Mouse (Mus musculus) G1E (cell line): ENCODE measurements at regions not wholly inside any gene's neighbourhood (a gene's known extent, or its start where the extent isn't known, plus 50 kb on each side); places are given as distances from the start of the nearest gene placed in this dataset.

Experiments
- ATAC-seq: 2 replicates; pipeline ENCODE4 v1.8.0; 2016; ENCODE audit warnings: mild to moderate bottlenecking; ENCODE audit not compliant: insufficient number of reproducible peaks, poor library complexity, low FRiP score, severe bottlenecking; ENCODE audit errors: extremely low read depth
- DNase-seq: peaks from one replicate; pipeline ENCODE4 v3.0.0; 2012; ENCODE audit warnings: low spot score
- H3K27me3 ChIP-seq: 2 replicates; pipeline ENCODE4 v1.6.1; 2012; ENCODE audit warnings: mild to moderate bottlenecking, low read length, inconsistent platforms; ENCODE audit not compliant: insufficient read depth
- H3K36me3 ChIP-seq: replicated peaks from 2 replicates; pipeline ENCODE3; 2012; ENCODE audit warnings: mild to moderate bottlenecking, inconsistent platforms
- H3K4me1 ChIP-seq: 2 replicates; pipeline ENCODE4 v1.6.1; 2012; ENCODE audit warnings: low read depth, low read length, inconsistent platforms, mixed read lengths; ENCODE audit not compliant: insufficient read depth
- H3K4me3 ChIP-seq: 2 replicates; pipeline ENCODE4 v1.5.1; 2012; ENCODE audit warnings: low read depth, mild to moderate bottlenecking, inconsistent platforms, low read length, moderate library complexity, mixed read lengths
- H3K9me3 ChIP-seq: replicated peaks from 2 replicates; pipeline ENCODE4 v1.6.1; 2012; ENCODE audit warnings: inconsistent platforms
- CTCF ChIP-seq: IDR thresholded peaks from 2 replicates; pipeline ENCODE4 v1.5.1; 2012; ENCODE audit warnings: low read depth, low read length, inconsistent platforms, mixed read lengths
- GATA1 ChIP-seq: IDR thresholded peaks from 2 replicates; pipeline ENCODE4 v1.6.1; 2012; ENCODE audit warnings: borderline replicate concordance, low read length, inconsistent platforms, mixed read lengths
- GATA2 ChIP-seq: IDR thresholded peaks from 2 replicates; pipeline ENCODE4 v1.6.1; 2012; ENCODE audit warnings: low read depth, low read length, inconsistent platforms, borderline replicate concordance
- POLR2AphosphoS5 ChIP-seq: IDR thresholded peaks from 2 replicates; pipeline ENCODE4 v1.6.1; 2012; ENCODE audit warnings: low read depth, low read length, inconsistent platforms; ENCODE audit not compliant: insufficient replicate concordance
- TAL1 ChIP-seq: conservative IDR thresholded peaks from 2 replicates; pipeline ENCODE4 v1.6.1; 2012; ENCODE audit warnings: low read depth, low read length, inconsistent platforms, mixed read lengths

- Histone ChIP-seq H3K4me1 (peaks cover 20% of the 10 kb centered on the region), H3K9me3 (no peaks in the 10 kb centered on the region), H3K4me3 (no peak overlapping the region), H3K36me3 (no peaks in the 10 kb centered on the region), H3K27me3 (no peaks in the 10 kb centered on the region; the same call in 1 of the 2 replicates)
- DNase-seq, result no peak
- ATAC-seq, result no peak
- TF ChIP-seq GATA1 (no peak), TAL1 (no peak), POLR2AphosphoS5 (no peak), GATA2 (no peak), CTCF (no peak)
Measured at GRCm38 (mm10) chr2:19086621-19087020, 88.5 kb downstream of the 4930426L09Rik start.

GRCm38 (mm10) chr2:19099384-19099783 lies 99.7 kb upstream of the Armc3 start:
- Histone ChIP-seq H3K4me1 (peaks cover 10% of the 10 kb centered on the region; the same call in 1 of the 2 replicates), H3K36me3 (no peaks in the 10 kb centered on the region), H3K9me3 (no peaks in the 10 kb centered on the region), H3K4me3 (no peak overlapping the region), H3K27me3 (peaks cover 16% of the 10 kb centered on the region)
- DNase-seq (no peak), ATAC-seq (no peak)
- TF ChIP-seq POLR2AphosphoS5 (no peak), GATA1 (no peak), GATA2 (no peak), CTCF (no peak), TAL1 (no peak)

GRCm38 (mm10) chr2:19108753-19109152 lies 90.3 kb upstream of the Armc3 start:
- DNase-seq (no peak), ATAC-seq (no peak)
- no peaks in the 10 kb centered on the region for H3K4me1 ChIP-seq
- peaks cover 13% of the 10 kb centered on the region for H3K27me3 ChIP-seq
- TF ChIP-seq GATA1, result no peak
- no peaks in the 10 kb centered on the region for H3K9me3 ChIP-seq
- H3K4me3 ChIP-seq, result no peak overlapping the region
- H3K36me3 ChIP-seq, result no peaks in the 10 kb centered on the region

- Histone ChIP-seq H3K4me3 (no peak overlapping the region), H3K4me1 (no peaks in the 10 kb centered on the region), H3K27me3 (peaks cover 15% of the 10 kb centered on the region), H3K36me3 (no peaks in the 10 kb centered on the region), H3K9me3 (no peaks in the 10 kb centered on the region)
- ATAC-seq (no peak), DNase-seq (no peak)
- TF ChIP-seq TAL1, result no peak
- TF ChIP-seq CTCF, result no peak
- TF ChIP-seq GATA2, result no peak
- TF ChIP-seq POLR2AphosphoS5, result no peak
- no peak for TF ChIP-seq GATA1
Measured at GRCm38 (mm10) chr2:19119871-19120270, 79.2 kb upstream of the Armc3 start.

GRCm38 (mm10) chr2:19132864-19133263 lies 66.2 kb upstream of the Armc3 start:
- DNase-seq (no peak), ATAC-seq (no peak)
- Histone ChIP-seq H3K4me1 (no peaks in the 10 kb centered on the region), H3K36me3 (no peaks in the 10 kb centered on the region), H3K9me3 (no peaks in the 10 kb centered on the region), H3K4me3 (no peak overlapping the region), H3K27me3 (peaks cover 15% of the 10 kb centered on the region)
- no peak for TF ChIP-seq GATA1
- no peak for TF ChIP-seq POLR2AphosphoS5
- no peak for TF ChIP-seq CTCF
- TF ChIP-seq TAL1, result no peak
- TF ChIP-seq GATA2, result no peak

GRCm38 (mm10) chr2:19142586-19142985 lies 56.5 kb upstream of the Armc3 start:
- ATAC-seq (no peak), DNase-seq (no peak)
- H3K9me3 ChIP-seq, result no peaks in the 10 kb centered on the region
- TF ChIP-seq TAL1 (no peak), GATA2 (no peak), GATA1 (no peak), CTCF (no peak), POLR2AphosphoS5 (no peak)
- no peak overlapping the region for H3K4me3 ChIP-seq
- peaks cover 11% of the 10 kb centered on the region for H3K4me1 ChIP-seq
- H3K36me3 ChIP-seq, result no peaks in the 10 kb centered on the region
- peaks cover 42% of the 10 kb centered on the region for H3K27me3 ChIP-seq

GRCm38 (mm10) chr2:19145412-19145811 lies 53.7 kb upstream of the Armc3 start:
- H3K4me3 ChIP-seq, result no peak overlapping the region
- ATAC-seq (no peak), DNase-seq (no peak)
- no peaks in the 10 kb centered on the region for H3K9me3 ChIP-seq
- peaks cover 11% of the 10 kb centered on the region for H3K4me1 ChIP-seq
- no peaks in the 10 kb centered on the region for H3K36me3 ChIP-seq
- H3K27me3 ChIP-seq, result peaks cover 59% of the 10 kb centered on the region
- TF ChIP-seq POLR2AphosphoS5 (no peak), GATA1 (no peak), GATA2 (no peak), CTCF (no peak), TAL1 (no peak)
